Mouse (Mus musculus) kidney, postnatal 25 days (tissue): ENCODE measurements around the gene Fam193b.
"Not testable (repeated sequence)": the region's sequence is repeated elsewhere in the genome, so short reads cannot be mapped to it uniquely, and the experiment has no call there.

ENCODE experiments used
- DNase-seq, 2 experiments: peaks; one replicate each; pipeline ENCODE4 v3.0.0; 2021; ENCODE audit warnings: mixed read lengths in 2 of 2

Fam193b gene

DNA sequence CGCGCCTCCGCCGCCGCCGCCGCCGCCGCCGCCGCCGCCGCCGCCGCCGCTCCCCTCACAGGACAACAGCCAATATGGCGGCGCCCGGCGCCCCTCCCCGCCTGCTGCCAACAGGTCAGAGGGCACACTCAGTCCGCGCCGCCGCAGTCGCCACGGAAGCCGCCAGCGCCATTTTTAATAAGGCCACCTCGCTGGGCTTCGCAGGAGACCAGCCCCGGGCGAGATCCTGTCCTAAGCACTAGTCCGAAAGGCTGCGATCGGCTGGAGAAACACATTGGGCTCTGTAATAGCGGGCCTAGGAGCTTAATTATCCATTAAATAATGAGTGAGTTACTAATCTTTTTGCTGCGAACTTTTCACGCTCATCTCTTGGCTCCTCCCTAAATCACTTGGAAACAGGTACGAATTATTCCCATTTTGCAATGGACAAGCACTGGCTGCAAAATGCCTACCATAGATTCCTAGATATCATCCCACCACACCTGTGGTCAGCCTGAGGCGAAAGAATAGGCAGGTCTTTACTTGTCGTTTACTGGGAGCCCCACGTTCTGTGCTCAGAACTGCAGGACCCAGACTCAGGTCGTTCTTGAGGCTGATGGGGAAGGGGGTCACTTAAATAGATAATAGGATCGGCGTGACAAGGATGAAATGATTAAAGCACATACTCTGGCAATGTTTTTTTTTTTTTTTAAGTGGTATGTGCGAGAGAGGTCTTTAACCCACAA, at the start of gene Fam193b:
Gene Fam193b, minus strand, starts transcription at position 94 of the 725 bp plus-strand sequence.
- DNase-seq = peak; percentile 95 to 97

- DNase-seq = no peak
Observed at GRCm38 (mm10) chr13:55620275-55620674, 49.4 kb upstream of the Fam193b start.

DNA sequence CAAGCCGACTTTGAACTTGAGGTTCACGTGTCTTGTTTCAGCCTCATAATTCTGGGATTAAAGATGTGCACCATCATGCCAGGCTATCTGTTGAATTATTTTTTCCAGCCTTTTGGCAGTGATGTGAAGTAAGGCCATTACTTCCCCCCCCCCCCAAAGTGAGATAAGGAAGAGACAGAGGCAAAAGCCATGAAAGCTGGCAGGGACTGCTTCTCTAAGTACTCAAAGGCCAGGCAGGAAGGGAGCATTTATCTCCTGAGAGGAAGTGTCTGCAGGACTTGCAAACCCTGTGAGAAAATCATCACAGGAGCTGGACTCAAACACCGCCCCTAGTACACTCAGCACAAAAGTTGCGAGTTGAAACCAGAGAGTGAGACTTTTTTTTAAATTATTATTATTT, 48.4 kb upstream of the Fam193b start:
- no peak for DNase-seq

GRCm38 (mm10) chr13:55613471-55613870, 42.6 kb upstream of the Fam193b start:
- DNase-seq = no peak

DNA sequence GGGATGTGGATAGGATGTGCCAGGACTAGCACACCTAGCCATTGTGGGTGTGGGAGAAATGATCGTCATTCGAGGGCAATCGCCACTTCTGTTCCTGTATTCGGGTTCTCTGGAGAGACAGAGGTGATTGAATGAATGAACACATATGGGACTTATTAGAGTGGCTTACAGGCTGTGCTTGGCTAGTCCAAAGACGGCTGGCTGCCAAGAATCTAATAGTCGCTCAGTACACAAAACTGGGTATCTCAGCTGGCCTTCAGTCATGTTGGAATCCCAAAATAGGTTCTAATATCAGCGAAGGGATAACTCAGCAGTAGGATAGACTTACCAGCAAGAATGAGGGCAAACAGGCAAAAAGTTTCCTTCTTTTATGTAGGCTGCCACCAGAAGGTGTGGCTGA, 41.1 kb upstream of the Fam193b start:
- no peak for DNase-seq

DNA sequence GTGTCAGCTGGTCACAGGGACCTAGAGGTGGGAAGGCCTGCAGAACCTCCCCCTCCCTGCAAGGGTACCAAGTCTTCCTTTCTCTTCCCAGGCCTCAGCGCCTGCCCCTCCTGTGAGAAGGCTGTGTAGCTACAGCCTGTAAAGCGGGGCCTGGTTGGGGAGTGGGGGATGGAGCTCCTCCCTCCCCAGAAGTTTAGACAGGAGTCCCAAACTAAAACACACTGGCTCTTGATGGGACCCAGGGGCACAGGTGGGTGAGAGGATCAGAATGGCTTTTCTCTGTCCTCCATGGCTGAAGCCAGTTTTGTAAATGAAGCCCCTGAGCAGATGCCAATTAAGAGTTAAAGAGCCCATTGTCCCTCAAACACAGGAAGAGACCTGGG, 36.7 kb upstream of the Fam193b start:
- DNase-seq = no peak

GRCm38 (mm10) chr13:55606899-55607623, 36.1 kb upstream of the Fam193b start:
- no peak for DNase-seq

DNA sequence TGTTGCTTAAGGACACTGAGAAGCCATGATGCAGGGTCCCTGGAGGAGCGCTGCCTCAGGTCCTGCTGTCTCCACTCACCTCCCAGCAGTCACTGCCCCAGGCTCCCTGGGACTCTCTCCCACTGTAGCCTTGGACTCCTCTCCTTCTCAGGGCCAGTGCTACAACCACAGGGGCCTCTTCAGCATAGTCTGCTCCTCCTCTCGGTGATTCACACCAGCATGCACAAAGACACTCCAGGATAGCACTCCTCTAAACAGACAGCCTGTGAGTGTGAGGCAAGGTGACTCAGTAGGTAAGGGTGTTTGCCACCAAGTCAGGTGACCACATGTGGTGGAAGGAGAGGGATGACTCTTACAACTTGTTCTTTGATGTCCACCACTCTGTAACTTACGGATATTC, 33.7 kb upstream of the Fam193b start:
- no peak for DNase-seq

- DNase-seq = peak; percentile 75 to 90
Observed at GRCm38 (mm10) chr13:55601611-55602010, 30.7 kb upstream of the Fam193b start.

- no peak for DNase-seq
Observed at GRCm38 (mm10) chr13:55600657-55601056, 29.7 kb upstream of the Fam193b start.

- peak; percentile 88 to 93 for DNase-seq
Observed at GRCm38 (mm10) chr13:55599566-55600540, 28.9 kb upstream of the Fam193b start, which contains the start of gene B4galt7. Gene B4galt7 (plus strand): TSS chr13:55599896.

DNA sequence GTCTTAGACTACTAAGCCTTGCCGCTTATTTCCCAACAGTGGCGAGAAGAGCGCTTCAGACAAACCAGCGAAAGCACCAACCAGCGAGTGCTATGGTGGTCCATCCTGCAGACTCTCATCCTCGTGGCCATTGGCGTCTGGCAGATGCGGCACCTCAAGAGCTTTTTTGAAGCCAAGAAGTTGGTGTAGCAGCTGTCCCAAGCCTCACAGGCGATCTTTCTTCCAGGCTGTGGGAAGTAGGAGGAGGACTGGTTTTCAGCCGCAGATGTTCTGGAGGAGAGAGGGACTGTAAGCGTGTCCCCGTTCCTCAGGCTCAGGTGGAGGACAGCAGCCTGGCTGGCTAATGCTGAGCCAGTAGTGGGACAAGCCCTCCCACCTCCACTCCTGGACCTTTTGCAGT, 25.9 kb upstream of the Fam193b start:
- no peak for DNase-seq

DNA sequence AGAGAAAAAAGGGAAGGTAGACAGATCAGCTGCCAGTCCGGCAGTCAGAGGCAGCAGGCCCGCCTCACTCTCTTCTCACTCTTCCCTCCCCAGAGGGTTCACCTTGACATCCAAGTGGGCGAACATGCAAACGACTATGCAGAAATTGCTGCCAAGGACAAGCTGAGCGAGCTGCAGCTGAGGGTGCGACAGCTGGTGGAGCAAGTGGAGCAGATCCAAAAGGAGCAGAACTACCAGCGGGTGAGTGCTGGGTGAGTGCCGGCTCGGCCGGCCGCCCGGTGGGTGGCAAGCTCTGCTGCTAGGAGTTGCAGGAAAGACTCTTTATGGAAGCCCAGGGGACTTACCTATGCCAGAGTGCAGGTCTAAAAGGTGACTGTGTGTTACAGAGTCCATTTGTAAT, 24.5 kb upstream of the Fam193b start:
- no peak for DNase-seq

GRCm38 (mm10) chr13:55593254-55593747, 22.4 kb upstream of the Fam193b start:
- DNase-seq = no peak

DNA sequence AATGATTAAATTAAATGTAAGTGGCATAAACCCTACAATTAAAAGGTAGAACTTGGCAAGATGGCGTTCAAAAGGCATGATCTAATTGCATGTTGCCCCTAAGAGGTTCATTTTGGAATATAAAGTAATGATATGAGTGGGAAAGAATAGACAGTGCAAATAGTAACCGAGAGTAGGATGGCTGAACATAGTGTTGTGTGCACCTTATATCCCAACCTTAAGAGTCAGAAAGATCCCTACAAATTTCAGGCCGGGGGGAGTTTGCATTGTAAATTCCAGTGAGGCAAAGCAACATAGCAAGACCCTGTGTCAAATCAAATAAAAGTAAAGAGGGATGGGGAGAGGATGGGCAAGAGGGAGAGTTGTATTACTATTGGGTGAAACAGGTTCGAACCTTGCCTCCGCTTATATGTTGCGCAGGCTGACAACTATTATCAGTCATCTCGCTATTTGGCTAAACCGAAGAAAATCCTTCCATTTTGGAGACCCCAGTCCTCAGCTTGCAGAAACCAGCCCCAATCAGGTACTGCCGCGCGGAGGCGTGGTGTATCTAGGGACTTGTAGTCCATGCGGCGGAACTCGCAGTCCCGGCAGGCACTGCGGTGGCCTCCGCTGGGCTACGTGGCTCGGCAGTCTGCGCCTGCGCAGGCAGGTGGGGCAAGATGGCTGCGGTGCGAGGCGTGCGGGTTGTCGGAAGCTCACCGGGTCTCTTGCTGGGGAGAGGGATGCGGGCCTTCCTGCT, 21.8 kb upstream of the Fam193b start:
- DNase-seq = peak; percentile 96 to 98

- DNase-seq = peak; percentile 25 to 70
Observed at GRCm38 (mm10) chr13:55591961-55592490, 21.1 kb upstream of the Fam193b start.

GRCm38 (mm10) chr13:55578086-55578485, 7.2 kb upstream of the Fam193b start:
- DNase-seq = no peak

DNA sequence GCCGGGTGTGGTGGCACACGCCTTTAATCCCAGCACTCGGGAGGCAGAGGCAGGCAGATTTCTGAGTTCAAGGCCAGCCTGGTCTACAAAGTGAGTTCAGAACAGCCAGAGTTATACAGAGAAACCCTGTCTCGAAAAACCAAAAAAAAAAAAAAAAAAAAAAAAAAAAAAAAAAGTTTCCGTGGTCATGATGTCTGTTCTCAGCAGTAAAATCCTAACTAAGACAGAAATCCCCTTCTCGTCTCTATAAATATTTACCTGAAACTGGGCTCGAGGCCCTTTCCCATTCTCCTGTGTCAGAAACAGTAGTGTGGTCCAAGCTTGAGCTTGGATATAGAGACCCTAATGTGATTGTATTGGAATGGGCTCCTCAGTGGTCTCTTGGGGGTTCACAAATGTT, 6.0 kb upstream of the Fam193b start:
- DNase-seq = not testable (repeated sequence)

- DNase-seq = no peak
Observed at GRCm38 (mm10) chr13:55575932-55576331, 5.0 kb upstream of the Fam193b start.

DNA sequence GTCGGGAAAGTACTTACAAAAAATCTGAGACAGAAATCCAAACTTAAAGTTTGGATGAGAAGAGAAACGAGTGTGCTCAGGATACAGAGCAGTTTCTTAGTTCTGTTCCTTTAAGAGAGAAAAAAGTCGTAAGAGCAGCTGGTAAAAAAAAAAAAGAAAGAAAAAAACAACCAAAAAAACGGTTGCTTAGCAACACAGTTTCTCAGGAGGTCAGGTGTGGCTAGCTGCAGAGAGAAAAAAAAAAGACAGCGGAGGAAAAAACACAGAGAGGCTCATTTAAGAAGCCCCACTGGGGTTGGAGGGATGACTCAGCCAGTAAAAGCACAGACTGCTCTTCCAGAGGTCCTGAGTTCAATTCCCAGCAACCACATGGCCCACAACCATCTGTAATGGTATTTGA, 3.4 kb upstream of the Fam193b start:
- DNase-seq = no peak

DNA sequence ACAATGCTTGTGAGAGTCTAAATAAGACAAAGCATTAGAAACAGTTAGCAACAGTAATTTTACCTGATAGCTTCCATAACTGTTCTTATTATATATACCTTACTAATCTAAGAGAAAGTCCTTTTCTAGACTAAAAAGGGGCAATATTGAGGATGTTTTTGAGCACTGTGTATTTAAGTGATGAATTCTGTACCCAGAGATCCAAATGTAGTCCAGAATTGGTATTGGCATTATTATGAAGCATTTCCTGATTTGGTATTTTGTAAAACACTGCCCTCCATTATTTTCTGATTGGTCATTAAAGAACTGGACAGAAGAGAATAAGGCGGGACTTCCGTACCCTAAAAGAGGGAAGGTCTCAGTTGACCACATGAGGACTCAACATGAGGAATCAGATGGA, 2.5 kb upstream of the Fam193b start, which contains the start of gene Tmed9:
Gene Tmed9, plus strand, starts transcription at position 301 of the 400 bp plus-strand sequence.
- DNase-seq = no peak

GRCm38 (mm10) chr13:55571977-55572376, 1.1 kb upstream of the Fam193b start:
- no peak for DNase-seq
